ENCODE assay signal across 8 mouse cellular contexts in genomic region chr11:97702393-97702745, GRCm38 (mm10). TPM values are rescaled to one million over a fixed set of nuclear protein-coding genes. Genes with fewer than 3 reads are reported as not detected.
DNase-seq lines count a peak whose midpoint lies in the region; ATAC-seq and TF ChIP-seq lines count a peak whose summit lies in the region.

No protein-coding gene starts in this region.

- DNase-seq in left cerebral cortex, adult 18-20 months (ENCODE audit: low spot score in 2 of 2) = peak; percentile 89
- DNase-seq in left cerebral cortex, adult 11 months (ENCODE audit: low spot score) = no peak
- peak; percentile 89 for DNase-seq in embryonic facial prominence, embryonic 11.5 days (ENCODE audit: low spot score)
- DNase-seq in heart, adult 2 months = peak; percentile 89 to 92
- DNase-seq in kidney, adult 8-10 months = peak; percentile 84 to 89
- peak; percentile 87 for DNase-seq in midbrain, postnatal 0 days (ENCODE audit: low spot score)
- DNase-seq in spleen, postnatal 10 days (ENCODE audit: low spot score in 2 of 2) = peak; percentile 85 to 89

- peak; percentile 91; the same call in 1 of the 2 replicates for TF ChIP-seq EP300 in heart, adult 2 months (IDR thresholded peaks at IDR 0.05; ENCODE audit: insufficient read depth, low read depth, low read length)

- peak overlapping the region; percentile 75 for H3K4me2 ChIP-seq in embryonic facial prominence, embryonic 11.5 days (ENCODE audit: low read depth, low read length)
- peak overlapping the region; percentile 83 for H3K4me2 ChIP-seq in limb, embryonic 15.5 days
- H3K4me2 ChIP-seq in midbrain, postnatal 0 days (ENCODE audit: low read depth, low read length, poor library complexity, severe bottlenecking) = peak overlapping the region; percentile 83

- no peaks in the 10 kb centered on the region for H3K9me3 ChIP-seq in embryonic facial prominence, embryonic 11.5 days (replicated peaks; ENCODE audit: control insufficient read depth, low read length)
- H3K9me3 ChIP-seq in limb, embryonic 15.5 days = no peaks in the 10 kb centered on the region
- no peaks in the 10 kb centered on the region for H3K9me3 ChIP-seq in midbrain, postnatal 0 days (ENCODE audit: low read length)

- no peaks in the 10 kb centered on the region; the same call in 1 of the 2 replicates for H3K79me2 ChIP-seq in heart, adult 2 months (replicated peaks; ENCODE audit: control insufficient read depth, insufficient read depth, low read length)

- peak overlapping the region; percentile 68 for H3K4me3 ChIP-seq in embryonic facial prominence, embryonic 11.5 days (ENCODE audit: low read depth, low read length)
- H3K4me3 ChIP-seq in heart, adult 2 months = peak overlapping the region; percentile 79
- peak overlapping the region; percentile 90 for H3K4me3 ChIP-seq in limb, embryonic 15.5 days
- H3K4me3 ChIP-seq in midbrain, postnatal 0 days (ENCODE audit: low read depth, low read length) = peak overlapping the region; percentile 73

- under 1% methylated on average over 24 of the region's 24 CpGs for WGBS in embryonic facial prominence, embryonic 11.5 days
- under 1% methylated on average over 24 of the region's 24 CpGs for WGBS in heart, adult 2 months
- under 1% methylated on average over 24 of the region's 24 CpGs for whole genome bisulfite sequencing in limb, embryonic 15.5 days
- under 1% methylated on average over 24 of the region's 24 CpGs for WGBS in midbrain, postnatal 0 days

- no peaks in the 10 kb centered on the region for H3K27me3 ChIP-seq in embryonic facial prominence, embryonic 11.5 days (ENCODE audit: control insufficient read depth, insufficient read depth, low read length)
- H3K27me3 ChIP-seq in heart, adult 2 months (ENCODE audit: control insufficient read depth, insufficient read depth, low read length) = no peaks in the 10 kb centered on the region
- no peaks in the 10 kb centered on the region for H3K27me3 ChIP-seq in limb, embryonic 15.5 days
- no peaks in the 10 kb centered on the region for H3K27me3 ChIP-seq in midbrain, postnatal 0 days (ENCODE audit: insufficient read depth, low read length)

- TF ChIP-seq CTCF in heart, adult 2 months (IDR thresholded peaks at IDR 0.05) = no peak
- TF ChIP-seq CTCF in midbrain, postnatal 0 days (IDR thresholded peaks at IDR 0.05) = no peak

- intact Hi-C loops in heart, adult 2 months (cut with DNase I) = loop anchor here (2.0 to 10.0 kb wide), 4 partner anchors 42 to 518 kb away; partner anchors contain the start of genes Fbxo47, Kpnb1 and Pip4k2b

- H3K36me3 ChIP-seq in embryonic facial prominence, embryonic 11.5 days (replicated peaks; ENCODE audit: control insufficient read depth, insufficient read depth, low read depth, low read length) = no peaks in the 10 kb centered on the region; the same call in 1 of the 2 replicates
- no peaks in the 10 kb centered on the region for H3K36me3 ChIP-seq in heart, adult 2 months (ENCODE audit: control insufficient read depth, insufficient read depth, low read length)
- peaks cover 21% of the 10 kb centered on the region for H3K36me3 ChIP-seq in limb, embryonic 15.5 days
- H3K36me3 ChIP-seq in midbrain, postnatal 0 days (ENCODE audit: insufficient read depth, low read length) = peaks cover 15% of the 10 kb centered on the region

- peak overlapping the region; percentile 54; the same call in 1 of the 2 replicates for H3K27ac ChIP-seq in embryonic facial prominence, embryonic 11.5 days (replicated peaks; ENCODE audit: low read depth, low read length)
- H3K27ac ChIP-seq in heart, adult 2 months = peak overlapping the region; percentile 77
- peak overlapping the region; percentile 89 for H3K27ac ChIP-seq in limb, embryonic 15.5 days
- peak overlapping the region; percentile 81 for H3K27ac ChIP-seq in midbrain, postnatal 0 days (ENCODE audit: low read depth, low read length)

- ATAC-seq in embryonic facial prominence, embryonic 11.5 days (replicated peaks; ENCODE audit: insufficient number of reproducible peaks, low FRiP score, low TSS enrichment, low read depth) = no peak
- no peak for ATAC-seq in limb, embryonic 15.5 days (ENCODE audit: insufficient number of reproducible peaks, low FRiP score, low TSS enrichment, low read depth)
- ATAC-seq in midbrain, postnatal 0 days (ENCODE audit: low FRiP score) = peak; percentile 38; the same call in 1 of the 2 replicates

- peaks cover 8% of the 10 kb centered on the region for H3K4me1 ChIP-seq in embryonic facial prominence, embryonic 11.5 days (ENCODE audit: control insufficient read depth, insufficient read depth, low read length)
- H3K4me1 ChIP-seq in heart, adult 2 months (ENCODE audit: control insufficient read depth, insufficient read depth, low read length) = peaks cover 5% of the 10 kb centered on the region
- H3K4me1 ChIP-seq in limb, embryonic 15.5 days = peaks cover 35% of the 10 kb centered on the region
- peaks cover 14% of the 10 kb centered on the region for H3K4me1 ChIP-seq in midbrain, postnatal 0 days (ENCODE audit: insufficient read depth, low read length)

- 0 out of 2 replicates have a peak, but pooled peaks have one; percentile 24 for TF ChIP-seq POLR2A in heart, adult 2 months (IDR thresholded peaks at IDR 0.05; ENCODE audit: insufficient read depth, low read depth, low read length)

- peak overlapping the region; percentile 58 for H3K9ac ChIP-seq in embryonic facial prominence, embryonic 11.5 days (replicated peaks; ENCODE audit: low read length)
- peak overlapping the region; percentile 79 for H3K9ac ChIP-seq in heart, adult 2 months (ENCODE audit: low read depth, low read length)
- H3K9ac ChIP-seq in limb, embryonic 15.5 days = peak overlapping the region; percentile 48
- H3K9ac ChIP-seq in midbrain, postnatal 0 days (replicated peaks; ENCODE audit: low read length, poor library complexity, severe bottlenecking) = peak overlapping the region; percentile 70

RNA-seq across cellular contexts. Expression of gene Psmb3, which starts 0.8 kb away (rescaled TPM):
- 100 to 1,000 TPM; 122 to 128 TPM for total RNA-seq in left cerebral cortex, adult 18-20 months (2021)
- polyA plus RNA-seq in embryonic facial prominence, embryonic 11.5 days (2014; fragmentation: Nextera tagmentation; extraction: Ambion mirVana) = 476 and 532 TPM in 2 replicates
- 100 to 1,000 TPM; 135 to 139 TPM for total RNA-seq in heart, adult 2 months (2021)
- polyA plus RNA-seq in heart, adult 2 months (2012; rRNA removed) = 273 and 314 TPM in 2 replicates
- polyA plus RNA-seq in limb, embryonic 15.5 days (2015; fragmentation: Nextera tagmentation; extraction: Ambion mirVana) = 413 and 414 TPM in 2 replicates
- 386 and 449 TPM in 2 replicates for total RNA-seq in midbrain, postnatal 0 days (2014; rRNA removed)
- polyA plus RNA-seq in midbrain, postnatal 0 days (2015; fragmentation: Nextera tagmentation; extraction: Ambion mirVana) = 473 and 491 TPM in 2 replicates

RNA-seq across cellular contexts. Expression of gene Pcgf2, which starts 2.1 kb away (rescaled TPM):
- 10 to 100 TPM; 32.4 to 35.2 TPM for total RNA-seq in left cerebral cortex, adult 18-20 months (2021)
- 18.0 and 21.8 TPM in 2 replicates for polyA plus RNA-seq in embryonic facial prominence, embryonic 11.5 days (2014; fragmentation: Nextera tagmentation; extraction: Ambion mirVana)
- total RNA-seq in heart, adult 2 months (2021) = 1 to 10 TPM; 4.1 to 5.6 TPM
- polyA plus RNA-seq in heart, adult 2 months (2012; rRNA removed) = 9.5 and 17.8 TPM in 2 replicates
- polyA plus RNA-seq in limb, embryonic 15.5 days (2015; fragmentation: Nextera tagmentation; extraction: Ambion mirVana) = 13.1 and 14.7 TPM in 2 replicates
- total RNA-seq in midbrain, postnatal 0 days (2014; rRNA removed) = 16.0 and 19.6 TPM in 2 replicates
- polyA plus RNA-seq in midbrain, postnatal 0 days (2015; fragmentation: Nextera tagmentation; extraction: Ambion mirVana) = 14.2 and 16.7 TPM in 2 replicates

RNA-seq across cellular contexts. Expression of gene Cisd3, which starts 16.7 kb away (rescaled TPM):
- 10 to 100 TPM; 54.7 to 57.2 TPM for total RNA-seq in left cerebral cortex, adult 18-20 months (2021)
- 11.8 TPM in 2 replicates for polyA plus RNA-seq in embryonic facial prominence, embryonic 11.5 days (2014; fragmentation: Nextera tagmentation; extraction: Ambion mirVana)
- 100 to 1,000 TPM; 130 to 137 TPM for total RNA-seq in heart, adult 2 months (2021)
- polyA plus RNA-seq in heart, adult 2 months (2012; rRNA removed) = 82.7 and 106 TPM in 2 replicates
- 13.5 and 18.6 TPM in 2 replicates for polyA plus RNA-seq in limb, embryonic 15.5 days (2015; fragmentation: Nextera tagmentation; extraction: Ambion mirVana)
- 13.3 and 27.0 TPM in 2 replicates for total RNA-seq in midbrain, postnatal 0 days (2014; rRNA removed)
- polyA plus RNA-seq in midbrain, postnatal 0 days (2015; fragmentation: Nextera tagmentation; extraction: Ambion mirVana) = 41.5 and 45.1 TPM in 2 replicates

RNA-seq across cellular contexts. Expression of gene Mllt6, which starts 39.2 kb away (rescaled TPM):
- 100 to 1,000 TPM; 135 to 149 TPM for total RNA-seq in left cerebral cortex, adult 18-20 months (2021)
- 3.7 and 3.9 TPM in 2 replicates for polyA plus RNA-seq in embryonic facial prominence, embryonic 11.5 days (2014; fragmentation: Nextera tagmentation; extraction: Ambion mirVana)
- total RNA-seq in heart, adult 2 months (2021) = 10 to 100 TPM; 67.1 to 72.5 TPM
- 37.9 and 46.2 TPM in 2 replicates for polyA plus RNA-seq in heart, adult 2 months (2012; rRNA removed)
- 2.4 and 2.6 TPM in 2 replicates for polyA plus RNA-seq in limb, embryonic 15.5 days (2015; fragmentation: Nextera tagmentation; extraction: Ambion mirVana)
- total RNA-seq in midbrain, postnatal 0 days (2014; rRNA removed) = 43.9 and 52.8 TPM in 2 replicates
- polyA plus RNA-seq in midbrain, postnatal 0 days (2015; fragmentation: Nextera tagmentation; extraction: Ambion mirVana) = 1.5 and 1.7 TPM in 2 replicates

RNA-seq across cellular contexts. Expression of gene Pip4k2b, which starts 42.1 kb away (rescaled TPM):
- total RNA-seq in left cerebral cortex, adult 18-20 months (2021) = 100 to 1,000 TPM; 120 to 123 TPM
- 2.6 and 2.8 TPM in 2 replicates for polyA plus RNA-seq in embryonic facial prominence, embryonic 11.5 days (2014; fragmentation: Nextera tagmentation; extraction: Ambion mirVana)
- 10 to 100 TPM; 20.8 to 21.4 TPM for total RNA-seq in heart, adult 2 months (2021)
- polyA plus RNA-seq in heart, adult 2 months (2012; rRNA removed) = 13.8 and 18.1 TPM in 2 replicates
- polyA plus RNA-seq in limb, embryonic 15.5 days (2015; fragmentation: Nextera tagmentation; extraction: Ambion mirVana) = 1.7 and 2.2 TPM in 2 replicates
- 149 and 166 TPM in 2 replicates for total RNA-seq in midbrain, postnatal 0 days (2014; rRNA removed)
- polyA plus RNA-seq in midbrain, postnatal 0 days (2015; fragmentation: Nextera tagmentation; extraction: Ambion mirVana) = 4.1 and 5.2 TPM in 2 replicates
